26 mouse cellular contexts compared by ENCODE assay signal in the genomic region with DNA sequence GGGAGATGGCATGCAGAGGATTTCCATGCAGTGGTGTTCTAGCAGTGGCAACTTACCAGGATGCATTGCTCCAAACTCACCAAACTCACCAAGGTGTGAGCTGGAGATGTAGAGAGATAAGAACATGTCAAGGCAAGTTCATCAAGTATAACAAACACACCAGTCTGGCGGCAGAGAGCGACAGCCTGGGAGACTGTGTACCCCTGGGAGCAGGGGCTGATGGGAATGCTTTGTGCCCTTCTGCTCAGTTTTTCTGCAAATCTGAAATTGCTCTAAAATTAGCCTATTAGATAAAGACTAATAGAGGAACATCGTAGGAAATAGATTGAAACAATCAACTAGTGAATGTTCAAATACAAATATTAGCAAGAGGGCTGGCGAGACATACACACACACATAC. TPM values are rescaled to one million over a fixed set of nuclear protein-coding genes. Genes with fewer than 3 reads are reported as not detected.
DNase-seq lines count a peak whose midpoint lies in the region; ATAC-seq and TF ChIP-seq lines count a peak whose summit lies in the region.
"Had no signal": no experiment of that assay in that cellular context is flagged by ENCODE, and none has a peak within 500 bp of the region (broad histone marks: within the 10 kb centered on the region; RNA-seq: fewer than 3 reads in every experiment).

No protein-coding gene starts in this region.

- no peak for ATAC-seq in forebrain, embryonic 13.5 days
- ATAC-seq: activated CD4-positive, CD25-positive, alpha-beta regulatory T cell, adult 4 months; CD4-positive, CD25-positive, alpha-beta regulatory T cell, adult 4 months; forebrain, embryonic 15.5 days; forebrain, postnatal 0 days; Patski had no signal

- no peak overlapping the region for H3K4me2 ChIP-seq in forebrain, embryonic 13.5 days
- H3K4me2 ChIP-seq: embryonic facial prominence, embryonic 12.5 days; forebrain, embryonic 12.5 days; forebrain, embryonic 15.5 days had no signal

- no peak overlapping the region for H3K4me3 ChIP-seq in forebrain, embryonic 10.5 days
- H3K4me3 ChIP-seq in forebrain, embryonic 13.5 days = no peak overlapping the region
- H3K4me3 ChIP-seq in layer of hippocampus, adult 2 months = no peak overlapping the region
- H3K4me3 ChIP-seq: embryonic facial prominence, embryonic 10.5 days; embryonic facial prominence, embryonic 12.5 days; forebrain, embryonic 12.5 days; forebrain, embryonic 15.5 days had no signal

- no peak overlapping the region for H3K9ac ChIP-seq in forebrain, embryonic 13.5 days
- H3K9ac ChIP-seq: embryonic facial prominence, embryonic 12.5 days; forebrain, embryonic 12.5 days; forebrain, embryonic 15.5 days; forebrain, postnatal 0 days had no signal

- H3K36me3 ChIP-seq in forebrain, embryonic 10.5 days (replicated peaks) = peaks cover 3% of the 10 kb centered on the region; the same call in 1 of the 2 replicates
- no peaks in the 10 kb centered on the region for H3K36me3 ChIP-seq in forebrain, embryonic 13.5 days (ENCODE audit: poor library complexity, severe bottlenecking)
- H3K36me3 ChIP-seq: embryonic facial prominence, embryonic 10.5 days; embryonic facial prominence, embryonic 12.5 days; forebrain, embryonic 12.5 days; forebrain, embryonic 15.5 days; G1E had no signal

- H3K27me3 ChIP-seq in forebrain, embryonic 10.5 days (ENCODE audit: poor library complexity, severe bottlenecking) = peaks cover 83% of the 10 kb centered on the region
- peaks cover 34% of the 10 kb centered on the region for H3K27me3 ChIP-seq in forebrain, embryonic 13.5 days
- H3K27me3 ChIP-seq: CH12.LX had no signal

- WGBS in forebrain, embryonic 10.5 days = 92% methylated on average over 4 of the region's 4 CpGs
- 80% methylated on average over 4 of the region's 4 CpGs for WGBS in forebrain, embryonic 13.5 days

- TF ChIP-seq CTCF in layer of hippocampus, adult 2 months (conservative IDR thresholded peaks at IDR 0.05) = no peak

- H3K27ac ChIP-seq in forebrain, embryonic 10.5 days = peak overlapping the region; percentile 77; the same call in 1 of the 2 replicates
- no peak overlapping the region for H3K27ac ChIP-seq in forebrain, embryonic 13.5 days
- H3K27ac ChIP-seq in layer of hippocampus, adult 2 months = peak overlapping the region; percentile 84
- H3K27ac ChIP-seq: embryonic facial prominence, embryonic 10.5 days; embryonic facial prominence, embryonic 12.5 days; forebrain, embryonic 15.5 days had no signal

- peaks cover 12% of the 10 kb centered on the region; the same call in 1 of the 2 replicates for H3K9me3 ChIP-seq in forebrain, embryonic 10.5 days
- peaks cover 7% of the 10 kb centered on the region; the same call in 1 of the 2 replicates for H3K9me3 ChIP-seq in forebrain, embryonic 13.5 days (replicated peaks)
- H3K9me3 ChIP-seq: embryonic facial prominence, embryonic 12.5 days; forebrain, embryonic 12.5 days; forebrain, embryonic 15.5 days; G1E had no signal

- peaks cover 22% of the 10 kb centered on the region for H3K4me1 ChIP-seq in forebrain, embryonic 10.5 days
- peaks cover 9% of the 10 kb centered on the region; the same call in 1 of the 2 replicates for H3K4me1 ChIP-seq in forebrain, embryonic 13.5 days
- H3K4me1 ChIP-seq: embryonic facial prominence, embryonic 12.5 days; forebrain, embryonic 15.5 days had no signal

- DNase-seq in forebrain, embryonic 10.5 days (ENCODE audit: extremely low spot score, low spot score) = no peak
- DNase-seq in layer of hippocampus, adult 2 months (ENCODE audit: low spot score in 2 of 2) = peak; percentile 45 to 48
- no peak for DNase-seq in layer of hippocampus, adult 9-10 months (ENCODE audit: low spot score)
- DNase-seq in layer of hippocampus, postnatal 36 days = peak; percentile 35 to 50
- DNase-seq in layer of hippocampus, postnatal 10 days (ENCODE audit: low spot score in 2 of 2) = no peak
- DNase-seq: adrenal gland, adult 8-10 months; adrenal gland, postnatal 36 days; cerebellum, adult 11-12 months; cerebellum, adult 2 months; cerebellum, adult 9-10 months; cerebellum, postnatal 25 days; forebrain, postnatal 0 days had no signal

RNA-seq across cellular contexts. Expression of gene Gpr12, which starts 6.6 kb away (rescaled TPM):
- 0.07 and 0.15 TPM in 2 replicates for polyA plus RNA-seq in forebrain, embryonic 10.5 days (2016; fragmentation: Nextera tagmentation; extraction: Ambion mirVana)
- 6.0 and 6.7 TPM in 2 replicates for polyA plus RNA-seq in forebrain, embryonic 13.5 days (2015; fragmentation: Nextera tagmentation; extraction: Ambion mirVana)
- total RNA-seq in layer of hippocampus, adult 2 months (2021) = 10 to 100 TPM; 37.1 to 45.2 TPM
- total RNA-seq in layer of hippocampus, postnatal 36 days (2021) = 10 to 100 TPM; 37.6 to 38.1 TPM
- total RNA-seq in layer of hippocampus, postnatal 10 days (2021) = 10 to 100 TPM; 46.1 to 46.9 TPM
- total RNA-seq: adrenal gland, postnatal 36 days; CH12.LX had no signal
- polyA plus RNA-seq: activated CD4-positive, CD25-positive, alpha-beta regulatory T cell, adult 4 months; CD4-positive, CD25-positive, alpha-beta regulatory T cell, adult 4 months; embryonic facial prominence, embryonic 14.5 days; G1E had no signal

RNA-seq across cellular contexts. Expression of gene Gm3415, which starts 35.7 kb away (rescaled TPM):
- not detected in 2 replicates for polyA plus RNA-seq in forebrain, embryonic 10.5 days (2016; fragmentation: Nextera tagmentation; extraction: Ambion mirVana)
- not detected in 2 replicates for polyA plus RNA-seq in forebrain, embryonic 13.5 days (2015; fragmentation: Nextera tagmentation; extraction: Ambion mirVana)
- total RNA-seq in layer of hippocampus, adult 2 months (2021) = not detected
- total RNA-seq in layer of hippocampus, postnatal 36 days (2021) = not detected
- not detected for total RNA-seq in layer of hippocampus, postnatal 10 days (2021)
- total RNA-seq: adrenal gland, adult 18-20 months; adrenal gland, adult 8-10 months; adrenal gland, postnatal 14 days; adrenal gland, postnatal 36 days; CH12.LX; forebrain, postnatal 0 days had no signal
- polyA plus RNA-seq: activated CD4-positive, CD25-positive, alpha-beta regulatory T cell, adult 4 months; CD4-positive, CD25-positive, alpha-beta regulatory T cell, adult 4 months; cerebellum, adult 2 months; cortical plate, adult 2 months; embryonic facial prominence, embryonic 10.5 days; embryonic facial prominence, embryonic 12.5 days; embryonic facial prominence, embryonic 14.5 days; forebrain, embryonic 12.5 days; forebrain, embryonic 15.5 days; forebrain, postnatal 0 days; G1E; Patski had no signal

RNA-seq across cellular contexts. Expression of gene Gm3409, which starts 54.2 kb away (rescaled TPM):
- not detected in 2 replicates for polyA plus RNA-seq in forebrain, embryonic 10.5 days (2016; fragmentation: Nextera tagmentation; extraction: Ambion mirVana)
- polyA plus RNA-seq in forebrain, embryonic 13.5 days (2015; fragmentation: Nextera tagmentation; extraction: Ambion mirVana) = not detected in 2 replicates
- not detected for total RNA-seq in layer of hippocampus, adult 2 months (2021)
- total RNA-seq in layer of hippocampus, postnatal 36 days (2021) = not detected
- total RNA-seq in layer of hippocampus, postnatal 10 days (2021) = not detected
- total RNA-seq: adrenal gland, adult 18-20 months; adrenal gland, adult 8-10 months; adrenal gland, postnatal 14 days; adrenal gland, postnatal 36 days; CH12.LX; forebrain, postnatal 0 days; G1E had no signal
- polyA plus RNA-seq: activated CD4-positive, CD25-positive, alpha-beta regulatory T cell, adult 4 months; CD4-positive, CD25-positive, alpha-beta regulatory T cell, adult 4 months; cerebellum, adult 2 months; cortical plate, adult 2 months; embryonic facial prominence, embryonic 10.5 days; embryonic facial prominence, embryonic 12.5 days; embryonic facial prominence, embryonic 14.5 days; forebrain, embryonic 12.5 days; forebrain, embryonic 15.5 days; forebrain, postnatal 0 days; G1E; Patski had no signal

Comparison
In these comparisons a context has a peak if more than half of its experiments do, and no peak if none do; other contexts are left out.
1. DNase-seq: peak in layer of hippocampus, adult 2 months (2 of 2) and layer of hippocampus, postnatal 36 days (2 of 2); none in forebrain, embryonic 10.5 days (single experiment), layer of hippocampus, adult 9-10 months (single experiment) and layer of hippocampus, postnatal 10 days (0 of 2).